Mouse (Mus musculus): ENCODE measurements at regions not wholly inside any gene's neighbourhood (a gene's known extent, or its start where the extent isn't known, plus 50 kb on each side); places are given as distances from the start of the nearest gene placed in this dataset.

DNA sequence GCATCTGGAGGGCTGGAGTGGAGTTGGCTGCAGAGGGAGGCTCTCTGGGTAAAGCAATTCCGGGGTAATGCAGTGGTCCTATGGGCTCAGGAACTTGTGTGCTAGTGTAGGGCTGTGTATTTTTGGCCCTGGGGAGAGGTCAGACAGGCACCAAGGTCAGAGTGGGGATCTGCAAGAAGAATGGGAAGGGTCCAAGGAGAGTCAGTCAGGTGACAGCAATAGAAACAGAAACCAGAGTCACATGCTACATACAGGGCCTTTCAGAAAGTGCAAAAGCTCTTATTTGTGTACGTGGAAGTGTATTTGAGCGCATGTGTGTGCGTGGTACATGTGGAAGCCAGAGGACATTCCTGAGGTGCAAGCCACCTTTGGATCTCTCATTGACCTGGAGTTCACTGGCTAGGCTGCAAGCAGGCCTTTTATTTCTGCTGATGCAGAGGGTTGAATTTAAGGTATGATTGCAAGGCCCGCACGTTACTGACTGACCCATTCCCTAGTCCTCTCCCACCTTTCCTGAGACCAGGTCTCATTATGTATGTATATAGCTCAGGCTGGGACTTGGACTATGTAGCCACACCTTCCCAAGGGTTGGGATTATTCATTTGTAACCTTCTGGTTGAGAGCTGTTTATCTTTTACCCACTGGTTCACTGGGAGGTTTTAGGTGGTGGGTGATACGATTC is 1122.0 kb upstream of the A1bg start:
- TF ChIP-seq CTCF (IDR thresholded peaks at IDR 0.05; ENCODE audit: low read depth, low read length) (no peak), POLR2A (IDR thresholded peaks at IDR 0.05; ENCODE audit: extremely low read depth, insufficient read depth, low read length) (no peak)
